Mouse (Mus musculus) kidney, adult 2 months (tissue): ENCODE data around the gene Rpp25l.
A peak's percentile ranks its signal among the peaks of the same experiment; 100 is the strongest.

Experiments used
- CTCF ChIP-seq: fragments of 200-500 bp; conservative IDR thresholded peaks from 2 replicates; pipeline ENCODE4 v1.5.1; 2011; ENCODE audit warnings: low read depth, mild to moderate bottlenecking, control low read depth, low read length, moderate library complexity, mixed read lengths; ENCODE audit not compliant: insufficient read depth, insufficient read length
- POLR2A ChIP-seq: fragments of 200-500 bp; IDR thresholded peaks from one replicate; pipeline ENCODE4 v1.6.1; 2011; ENCODE audit warnings: low read depth, low read length, control low read depth

GRCm38 (mm10) chr4:41737602-41738255 lies 24.4 kb upstream of the Rpp25l start:
- TF ChIP-seq CTCF (peak; percentile 96), POLR2A (no peak)
